Mouse (Mus musculus) hindbrain, postnatal 0 days (tissue): ENCODE measurements around the gene Smok3b. TPM values are rescaled to one million over a fixed set of nuclear protein-coding genes. Genes with fewer than 3 reads are reported as not detected.

Source experiments
- ATAC-seq: fragments of 200-750 bp; cut with Nextera tagmentation; 2 replicates; pipeline ENCODE4 v1.8.0; 2017; ENCODE audit warnings: mild to moderate bottlenecking, moderate TSS enrichment, moderate library complexity
- DNase-seq: peaks from one replicate; pipeline ENCODE4 v3.0.0-alpha.2; 2015; ENCODE audit warnings: low spot score
- H3K27ac ChIP-seq: fragments of 300-500 bp; sonication (generic); 2 replicates; pipeline ENCODE4 v1.5.1; 2014; ENCODE audit warnings: mild to moderate bottlenecking
- H3K27me3 ChIP-seq: fragments of 300-500 bp; sonication (generic); 2 replicates; pipeline ENCODE4 v1.6.1; 2014; ENCODE audit warnings: low read length, mixed read lengths; ENCODE audit not compliant: insufficient read depth
- H3K36me3 ChIP-seq: fragments of 300-500 bp; sonication (generic); 2 replicates; pipeline ENCODE4 v1.6.1; 2014; ENCODE audit warnings: low read length, mixed read lengths; ENCODE audit not compliant: insufficient read depth
- H3K4me1 ChIP-seq: fragments of 300-500 bp; sonication (generic); 2 replicates; pipeline ENCODE4 v1.6.1; 2014; ENCODE audit warnings: antibody characterized with exemption, low read length, mixed read lengths; ENCODE audit not compliant: insufficient read depth
- H3K4me2 ChIP-seq: fragments of 300-500 bp; sonication (generic); 2 replicates; pipeline ENCODE4 v1.6.1; 2014; ENCODE audit warnings: low read depth, mild to moderate bottlenecking, low read length, moderate library complexity, mixed read lengths
- H3K4me3 ChIP-seq: fragments of 300-500 bp; sonication (generic); 2 replicates; pipeline ENCODE4 v1.5.1; 2014; ENCODE audit warnings: low read length
- H3K9ac ChIP-seq: fragments of 300-500 bp; sonication (generic); replicated peaks from 2 replicates; pipeline ENCODE4 v1.6.1; 2014; ENCODE audit warnings: mild to moderate bottlenecking, low read length, moderate library complexity, mixed read lengths
- H3K9me3 ChIP-seq: fragments of 300-500 bp; sonication (generic); 2 replicates; pipeline ENCODE4 v1.6.1; 2016; ENCODE audit warnings: low read length, mixed read lengths
- CTCF ChIP-seq: IDR thresholded peaks from 2 replicates; pipeline ENCODE4 v1.5.1; 2016; ENCODE audit warnings: antibody characterized with exemption, control low read depth, low read depth
- WGBS: fragments of 180-500 bp; shearing (Covaris S2); extraction: QIAGEN DNeasy Blood & Tissue Kit; methylation state at CpG from one replicate; pipeline ENCODE4 v1.1.7; 2014; 5-methylcytosine and 5-hydroxymethylcytosine counted together
- polyA plus RNA-seq: library from polyadenylated mRNA; unstranded; fragments of >200 nt; fragmentation: Nextera tagmentation; extraction: Ambion mirVana; gene quantifications from 2 replicates; pipeline ENCODE4 v1.2.1, GENCODE M21; 2015
- total RNA-seq: library from RNA; depleted of rRNA; stranded (reverse); fragments of >200 nt; gene quantifications from 2 replicates; pipeline ENCODE4 v1.2.3, GENCODE M21; 2014

The Smok3b gene
- total and polyA plus RNA-seq, 2 experiments from 2014 or later: not detected

DNA sequence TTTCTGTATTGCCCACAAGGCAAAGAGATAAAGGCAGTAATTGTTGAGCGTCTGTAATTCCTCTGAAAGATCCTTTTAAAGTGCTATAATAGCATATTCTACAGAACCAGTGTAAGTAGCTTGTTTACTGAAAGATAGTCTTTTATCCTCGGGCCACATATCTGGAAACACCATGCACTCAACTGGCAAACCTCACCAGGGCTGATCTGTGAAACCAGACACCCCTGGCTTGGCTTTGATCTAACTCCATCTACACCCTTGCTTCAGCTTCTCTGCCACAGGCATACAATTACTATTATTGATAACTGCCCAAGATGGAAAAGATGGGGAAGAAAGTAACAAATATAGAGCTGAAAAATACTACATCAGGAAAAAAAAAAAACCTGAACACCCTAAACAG lies 63.3 kb downstream of the Smok3b start:
- peak; percentile 19; the same call in 1 of the 2 replicates for ATAC-seq
- Histone ChIP-seq H3K27ac (no peak overlapping the region), H3K27me3 (no peaks in the 10 kb centered on the region), H3K9ac (peak overlapping the region; percentile 98), H3K4me3 (peak overlapping the region; percentile 99), H3K4me2 (peak overlapping the region; percentile 69), H3K4me1 (no peaks in the 10 kb centered on the region), H3K9me3 (no peaks in the 10 kb centered on the region), H3K36me3 (no peaks in the 10 kb centered on the region)
- WGBS: 71% methylated on average over 2 of the region's 2 CpGs
- DNase-seq: peak; percentile 5
- TF ChIP-seq CTCF: no peak

DNA sequence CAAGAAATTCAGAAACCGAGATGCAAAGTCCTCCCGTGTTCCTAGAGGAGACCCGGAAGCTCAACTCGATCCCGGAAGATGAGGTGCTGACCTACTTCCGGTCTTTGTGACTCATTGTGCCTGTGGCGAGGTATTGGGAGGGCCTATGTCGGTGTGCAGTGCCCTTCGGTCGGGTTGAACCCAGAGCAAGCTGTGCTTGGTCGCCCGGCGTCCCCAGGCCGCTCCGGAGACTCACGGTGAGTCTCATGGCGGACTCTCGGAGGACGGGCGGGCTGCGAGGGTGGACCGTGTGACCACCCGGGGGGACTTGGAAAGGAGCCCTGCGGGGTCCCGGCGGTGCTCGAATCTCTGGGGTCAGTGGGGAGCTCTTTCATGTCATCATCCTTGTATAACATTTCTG lies 63.8 kb downstream of the Smok3b start, which contains the start of gene Zkscan1:
TSS of gene Zkscan1 (plus strand) at position 89 of the 400 bp plus-strand sequence.
- peak; percentile 94 for DNase-seq
- H3K9ac ChIP-seq: peak within 1 kb of the TSS; percentile 98
- H3K4me1 ChIP-seq: no peaks in the 10 kb centered on the region
- H3K9me3 ChIP-seq: no peaks in the 10 kb centered on the region
- ATAC-seq: peak; percentile 98
- H3K27ac ChIP-seq: peak within 1 kb of the TSS; percentile 95
- WGBS: 0% methylated on average over 27 of the region's 27 CpGs
- no peak for TF ChIP-seq CTCF
- H3K4me2 ChIP-seq: peak within 1 kb of the TSS; percentile 69
- no peaks in the 10 kb centered on the region for H3K36me3 ChIP-seq
- H3K4me3 ChIP-seq: peak within 1 kb of the TSS; percentile 99
- no peaks in the 10 kb centered on the region for H3K27me3 ChIP-seq

DNA sequence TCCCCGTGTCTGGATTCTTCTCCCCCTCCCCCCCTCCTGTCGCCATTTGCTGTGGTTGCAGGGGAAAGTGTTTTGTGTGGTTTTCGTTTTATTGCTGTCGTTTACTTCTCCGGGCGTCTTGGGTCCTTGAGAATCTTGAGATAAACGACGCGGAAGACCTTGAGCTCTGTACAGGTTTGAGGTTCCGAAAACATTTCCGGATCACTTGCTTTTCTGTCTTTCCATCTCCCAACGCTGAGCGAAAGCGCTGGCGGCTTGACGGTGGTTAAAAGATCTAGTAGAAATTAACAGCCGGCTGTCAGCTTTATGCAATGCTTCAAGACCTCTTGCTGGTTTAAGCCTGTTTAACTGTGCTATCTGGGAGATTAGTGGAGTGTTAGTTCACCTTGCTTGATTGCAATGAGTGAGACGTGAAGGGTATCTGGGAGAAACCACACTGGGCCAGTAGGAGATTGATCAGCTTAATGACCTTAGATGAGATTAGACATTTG lies 64.2 kb downstream of the Smok3b start:
- DNase-seq: peak; percentile 37
- Histone ChIP-seq H3K4me2 (peak overlapping the region; percentile 69), H3K27me3 (no peaks in the 10 kb centered on the region), H3K36me3 (no peaks in the 10 kb centered on the region), H3K9me3 (no peaks in the 10 kb centered on the region), H3K27ac (peak overlapping the region; percentile 95), H3K4me3 (peak overlapping the region; percentile 99), H3K4me1 (no peaks in the 10 kb centered on the region), H3K9ac (peak overlapping the region; percentile 98)
- WGBS: under 1% methylated on average over 18 of the region's 18 CpGs
- no peak for TF ChIP-seq CTCF
- ATAC-seq: no peak; the same call in none of the 2 replicates

DNA sequence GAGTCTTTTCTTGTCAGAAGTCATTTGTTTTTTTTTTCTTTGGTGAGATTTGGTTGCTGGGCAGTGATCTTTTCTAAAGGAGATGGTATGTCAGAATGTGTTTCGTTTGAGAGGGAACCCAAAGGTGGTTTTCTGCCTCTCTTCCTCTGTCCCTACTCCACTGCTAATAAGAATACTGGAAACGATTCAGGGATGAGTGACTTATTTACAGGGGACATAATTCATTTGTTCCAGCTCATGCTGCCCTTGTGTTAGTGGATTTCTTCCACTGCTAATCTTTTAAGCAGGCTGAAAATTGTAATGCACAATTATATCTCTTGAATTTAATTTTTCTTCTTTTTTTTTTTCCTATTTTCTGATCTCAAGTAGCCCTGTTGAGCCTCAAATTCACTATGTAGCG lies 65.6 kb downstream of the Smok3b start:
- ATAC-seq (no peak), DNase-seq (no peak)
- WGBS: 64% methylated on average over 3 of the region's 3 CpGs
- H3K27ac ChIP-seq: no peak overlapping the region
- H3K9me3 ChIP-seq: no peaks in the 10 kb centered on the region
- no peak overlapping the region for H3K9ac ChIP-seq
- no peaks in the 10 kb centered on the region for H3K27me3 ChIP-seq
- peak overlapping the region; percentile 69 for H3K4me2 ChIP-seq
- no peaks in the 10 kb centered on the region for H3K4me1 ChIP-seq
- peak overlapping the region; percentile 99; the same call in 1 of the 2 replicates for H3K4me3 ChIP-seq
- no peak for TF ChIP-seq CTCF
- H3K36me3 ChIP-seq: no peaks in the 10 kb centered on the region

DNA sequence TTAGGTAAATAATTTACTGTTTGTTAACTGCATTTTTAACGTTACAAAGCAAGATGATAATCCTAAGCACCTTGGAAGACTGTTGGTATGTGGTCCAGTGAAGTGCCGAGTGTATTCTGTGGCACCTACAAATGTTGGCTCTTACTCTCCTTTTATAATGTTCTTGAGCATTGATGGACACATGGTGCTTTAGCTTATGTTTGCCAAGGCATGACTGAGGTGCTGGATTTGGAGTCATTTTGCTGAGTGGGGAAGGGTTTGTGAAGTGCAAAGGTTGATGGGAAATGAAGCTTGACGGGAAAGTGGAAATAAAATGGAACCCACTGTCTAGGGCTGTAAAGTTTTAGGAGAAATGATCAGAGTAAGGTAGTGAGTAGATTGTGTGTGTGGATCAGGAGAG lies 67.1 kb downstream of the Smok3b start:
- TF ChIP-seq CTCF: no peak
- H3K9me3 ChIP-seq: no peaks in the 10 kb centered on the region
- no peak overlapping the region for H3K4me2 ChIP-seq
- peaks cover 3% of the 10 kb centered on the region; the same call in 1 of the 2 replicates for H3K36me3 ChIP-seq
- no peak overlapping the region for H3K27ac ChIP-seq
- WGBS: 86% methylated on average over 3 of the region's 3 CpGs
- H3K4me3 ChIP-seq: no peak overlapping the region
- ATAC-seq (no peak), DNase-seq (no peak)
- H3K9ac ChIP-seq: no peak overlapping the region
- H3K27me3 ChIP-seq: no peaks in the 10 kb centered on the region
- no peaks in the 10 kb centered on the region for H3K4me1 ChIP-seq

DNA sequence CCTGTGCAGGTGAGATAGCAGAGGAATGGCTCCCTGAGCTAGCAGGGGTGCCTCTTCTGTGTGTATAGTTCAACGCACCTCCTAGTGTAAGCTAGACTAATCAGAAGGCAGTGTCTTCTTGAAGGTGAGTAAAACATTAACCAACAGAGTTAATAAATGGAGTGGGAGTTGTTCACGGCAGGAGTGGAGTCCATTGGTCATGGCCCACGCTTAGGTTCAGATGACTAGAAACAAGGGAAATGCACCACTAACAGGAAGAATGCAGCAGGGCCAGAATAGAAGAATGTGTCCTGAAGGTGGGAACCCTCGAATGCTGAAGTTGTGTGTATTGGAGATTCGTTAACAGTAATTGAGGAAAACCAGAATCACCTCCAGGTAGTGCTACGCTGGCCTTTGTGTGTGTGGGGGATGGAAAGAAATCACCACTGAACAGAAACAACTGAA lies 67.9 kb downstream of the Smok3b start:
- Histone ChIP-seq H3K4me3 (no peak overlapping the region), H3K4me2 (no peak overlapping the region), H3K27me3 (no peaks in the 10 kb centered on the region), H3K4me1 (no peaks in the 10 kb centered on the region), H3K36me3 (peaks cover 10% of the 10 kb centered on the region), H3K9me3 (no peaks in the 10 kb centered on the region), H3K9ac (no peak overlapping the region), H3K27ac (no peak overlapping the region)
- ATAC-seq: no peak
- no peak for TF ChIP-seq CTCF
- 81% methylated on average over 6 of the region's 6 CpGs for WGBS
- DNase-seq: no peak

DNA sequence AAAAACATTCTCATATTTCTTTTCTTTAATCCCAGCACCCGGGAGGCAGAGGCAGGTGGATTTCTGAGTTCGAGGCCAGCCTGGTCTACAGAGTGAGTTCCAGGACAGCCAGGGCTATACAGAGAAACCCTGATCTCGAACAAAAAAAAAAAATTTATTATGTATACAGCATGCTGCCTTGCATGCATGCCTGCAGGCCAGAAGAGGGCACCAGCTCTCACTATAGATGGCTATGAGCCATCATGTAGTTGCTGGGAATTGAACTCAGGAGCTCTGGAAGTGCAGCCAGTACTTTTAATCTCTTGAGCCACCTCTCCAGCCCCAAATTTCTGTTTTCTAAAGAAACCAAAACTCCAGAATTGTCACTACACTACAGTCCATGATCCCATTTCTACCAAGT lies 69.0 kb downstream of the Smok3b start:
- ATAC-seq (no peak), DNase-seq (peak; percentile 46)
- no peak overlapping the region for H3K4me3 ChIP-seq
- no peak overlapping the region for H3K27ac ChIP-seq
- no peaks in the 10 kb centered on the region for H3K4me1 ChIP-seq
- TF ChIP-seq CTCF: peak; percentile 57
- no peak overlapping the region for H3K9ac ChIP-seq
- no peaks in the 10 kb centered on the region for H3K9me3 ChIP-seq
- 72% methylated on average over 3 of the region's 3 CpGs for WGBS
- H3K4me2 ChIP-seq: no peak overlapping the region
- H3K36me3 ChIP-seq: peaks cover 21% of the 10 kb centered on the region
- H3K27me3 ChIP-seq: no peaks in the 10 kb centered on the region
